In the genomic region with DNA sequence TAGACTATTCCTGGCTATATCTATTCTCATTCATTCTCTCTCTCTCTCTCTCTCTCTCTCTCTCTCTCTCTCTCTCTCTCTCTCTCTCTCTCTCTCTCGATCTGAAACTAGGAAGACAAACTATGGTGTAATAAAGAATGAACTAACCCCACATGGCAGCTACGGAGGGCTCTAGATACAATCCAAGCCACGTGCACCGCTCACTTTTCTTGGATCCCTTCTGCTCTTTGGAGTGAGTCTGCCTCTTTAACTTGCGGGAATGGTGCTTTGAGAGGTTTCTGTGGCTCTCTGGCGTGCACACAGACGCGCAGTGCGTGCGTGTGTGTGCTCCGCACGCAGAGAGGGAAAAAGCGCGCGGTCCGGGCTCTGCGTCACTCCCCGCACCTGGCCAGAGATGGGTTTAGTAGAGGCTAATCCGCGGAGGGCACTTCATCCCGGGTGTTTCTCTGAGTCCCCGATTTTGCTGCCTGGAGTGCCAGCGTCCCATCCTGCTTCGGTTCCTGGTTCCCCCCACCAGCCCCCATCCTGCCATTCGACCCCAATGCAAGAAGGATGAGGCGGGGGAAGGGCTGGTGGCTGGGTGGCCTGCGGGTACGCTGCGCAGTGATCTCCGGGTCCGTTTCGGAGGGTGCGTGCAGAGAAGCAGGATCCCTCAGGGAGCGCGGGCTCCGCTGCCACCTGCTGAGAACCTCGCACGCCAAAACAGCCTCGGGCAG, we compare ENCODE assay signal across 8 mouse cellular contexts. TPM values are rescaled to one million over a fixed set of nuclear protein-coding genes. Genes with fewer than 3 reads are reported as not detected.
DNase-seq lines count a peak whose midpoint lies in the region; ATAC-seq and TF ChIP-seq lines count a peak whose summit lies in the region.

No protein-coding gene starts in this region.

- H3K9ac ChIP-seq in MEL (ENCODE audit: control insufficient read depth, low read depth, low read length, poor library complexity, severe bottlenecking): peak overlapping the region; percentile 90
- H3K9ac ChIP-seq in intestine, postnatal 0 days (ENCODE audit: low read depth, low read length): peak overlapping the region; percentile 54
- H3K9ac ChIP-seq in liver, embryonic 15.5 days: peak overlapping the region; percentile 65

- no peaks in the 10 kb centered on the region for H3K36me3 ChIP-seq in heart, embryonic 10.5 days
- H3K36me3 ChIP-seq in MEL (ENCODE audit: control insufficient read depth in 1 of 2, insufficient read depth in 2 of 2, low read length in 2 of 2): peaks cover 0 to 26% of the 10 kb centered on the region in 2 experiments; a peak in 2 of 4 replicates
- H3K36me3 ChIP-seq in forebrain, embryonic 10.5 days (replicated peaks): no peaks in the 10 kb centered on the region
- no peaks in the 10 kb centered on the region for H3K36me3 ChIP-seq in intestine, postnatal 0 days (ENCODE audit: control insufficient read depth, insufficient read depth)
- H3K36me3 ChIP-seq in liver, embryonic 15.5 days (replicated peaks): no peaks in the 10 kb centered on the region

- H3K27ac ChIP-seq in heart, embryonic 10.5 days: peak overlapping the region; percentile 87
- H3K27ac ChIP-seq in MEL (ENCODE audit: control insufficient read depth, low read depth, low read length): peak overlapping the region; percentile 49
- peak overlapping the region; percentile 85 for H3K27ac ChIP-seq in forebrain, embryonic 10.5 days
- H3K27ac ChIP-seq in intestine, postnatal 0 days (ENCODE audit: low read depth, low read length): no peak overlapping the region
- 0 out of 2 replicates have a peak overlapping the region, but pooled peaks have one; percentile 57 for H3K27ac ChIP-seq in liver, embryonic 15.5 days (replicated peaks)

- under 1% methylated on average over 39 of the region's 39 CpGs for WGBS in heart, embryonic 10.5 days
- under 1% methylated on average over 39 of the region's 39 CpGs for WGBS in forebrain, embryonic 10.5 days
- 1% methylated on average over 38 of the region's 39 CpGs for WGBS in intestine, postnatal 0 days
- 1% methylated on average over 39 of the region's 39 CpGs for WGBS in liver, embryonic 15.5 days (ENCODE audit: insufficient replicate concordance)

- peaks cover 63% of the 10 kb centered on the region for H3K4me1 ChIP-seq in heart, embryonic 10.5 days
- peaks cover 16 to 41% of the 10 kb centered on the region in 2 experiments for H3K4me1 ChIP-seq in MEL (ENCODE audit: control insufficient read depth in 1 of 2, insufficient read depth in 2 of 2, low read length in 2 of 2)
- H3K4me1 ChIP-seq in forebrain, embryonic 10.5 days: peaks cover 34% of the 10 kb centered on the region
- no peaks in the 10 kb centered on the region for H3K4me1 ChIP-seq in intestine, postnatal 0 days (replicated peaks; ENCODE audit: control insufficient read depth, insufficient read depth, low read length)
- peaks cover 71% of the 10 kb centered on the region for H3K4me1 ChIP-seq in liver, embryonic 15.5 days (replicated peaks)

- H3K79me2 ChIP-seq in MEL (ENCODE audit: control insufficient read depth, insufficient read depth, low read length, poor library complexity): peaks cover 16% of the 10 kb centered on the region

- ATAC-seq in intestine, postnatal 0 days: peak; percentile 23
- no peak for ATAC-seq in liver, embryonic 15.5 days (ENCODE audit: insufficient read depth)

- TF ChIP-seq EP300 in MEL (IDR thresholded peaks at IDR 0.05; ENCODE audit: low read depth in 1 of 2, low read length in 2 of 2): no peak

- DNase-seq in heart, embryonic 10.5 days (ENCODE audit: low spot score): no peak
- no peak for DNase-seq in heart, postnatal 4 days
- peak; percentile 76 for DNase-seq in MEL (ENCODE audit: low read depth, low spot score)
- DNase-seq in forebrain, embryonic 10.5 days (ENCODE audit: extremely low spot score, low spot score): peak; percentile 55
- peak; percentile 28 for DNase-seq in retina, postnatal 7 days (ENCODE audit: low read depth, low spot score)
- DNase-seq in urinary bladder, postnatal 4 days (ENCODE audit: low spot score in 2 of 2): no peak

- H3K4me3 ChIP-seq in heart, embryonic 10.5 days: peak overlapping the region; percentile 83
- peak overlapping the region; percentile 95 to 96 for H3K4me3 ChIP-seq in MEL (ENCODE audit: control insufficient read depth in 1 of 2, insufficient read depth in 1 of 2, low read depth in 2 of 2, low read length in 2 of 2)
- H3K4me3 ChIP-seq in forebrain, embryonic 10.5 days: peak overlapping the region; percentile 81
- peak overlapping the region; percentile 70 for H3K4me3 ChIP-seq in intestine, postnatal 0 days (ENCODE audit: low read depth, low read length)
- H3K4me3 ChIP-seq in liver, embryonic 15.5 days (replicated peaks): peak overlapping the region; percentile 69

- H3K4me2 ChIP-seq in intestine, postnatal 0 days (replicated peaks; ENCODE audit: low read depth): peak overlapping the region; percentile 100
- peak overlapping the region; percentile 99 for H3K4me2 ChIP-seq in liver, embryonic 15.5 days

- peaks cover 29% of the 10 kb centered on the region for H3K27me3 ChIP-seq in heart, embryonic 10.5 days (ENCODE audit: insufficient read depth, poor library complexity, severe bottlenecking)
- no peaks in the 10 kb centered on the region for H3K27me3 ChIP-seq in MEL (ENCODE audit: control insufficient read depth in 1 of 2, insufficient read depth in 2 of 2, low read length in 2 of 2)
- H3K27me3 ChIP-seq in forebrain, embryonic 10.5 days (ENCODE audit: poor library complexity, severe bottlenecking): peaks cover 62% of the 10 kb centered on the region
- H3K27me3 ChIP-seq in intestine, postnatal 0 days (replicated peaks; ENCODE audit: control insufficient read depth, insufficient read depth, low read length): peaks cover 2% of the 10 kb centered on the region; the same call in 1 of the 2 replicates
- H3K27me3 ChIP-seq in liver, embryonic 15.5 days: peaks cover 18% of the 10 kb centered on the region

- H3K9me3 ChIP-seq in heart, embryonic 10.5 days: no peaks in the 10 kb centered on the region
- H3K9me3 ChIP-seq in MEL (replicated peaks; ENCODE audit: insufficient read depth, low read length): no peaks in the 10 kb centered on the region
- no peaks in the 10 kb centered on the region for H3K9me3 ChIP-seq in forebrain, embryonic 10.5 days
- H3K9me3 ChIP-seq in intestine, postnatal 0 days (ENCODE audit: control insufficient read depth): no peaks in the 10 kb centered on the region
- H3K9me3 ChIP-seq in liver, embryonic 15.5 days (replicated peaks): no peaks in the 10 kb centered on the region

- peak in 1 of 2 experiments; percentile 31; a peak in 1 of 4 replicates for TF ChIP-seq POLR2A in MEL (IDR thresholded peaks at IDR 0.05; ENCODE audit: control insufficient read depth in 1 of 2, insufficient read depth in 1 of 2, low read depth in 1 of 2, low read length in 2 of 2, poor library complexity in 1 of 2)

- TF ChIP-seq RAD21 in MEL (IDR thresholded peaks at IDR 0.05; ENCODE audit: low read depth, low read length): no peak

- TF ChIP-seq CTCF in MEL (IDR thresholded peaks at IDR 0.05 in 2 of 3, conservative IDR thresholded peaks at IDR 0.05 in 1 of 3; ENCODE audit: control insufficient read depth in 1 of 3, insufficient read depth in 1 of 3, low read depth in 2 of 3, low read length in 3 of 3, poor library complexity in 1 of 3, severe bottlenecking in 1 of 3): no peak
- no peak for TF ChIP-seq CTCF in intestine, postnatal 0 days (IDR thresholded peaks at IDR 0.05; ENCODE audit: low read depth)

TF ChIP-seq in MEL, 35 proteins besides CTCF, POLR2A, EP300 and RAD21 (continues in another document):
- no peak for TF ChIP-seq MAZ (IDR thresholded peaks at IDR 0.05; ENCODE audit: low read depth, low read length)
- no peak for TF ChIP-seq CHD2 (IDR thresholded peaks at IDR 0.05; ENCODE audit: low read length)
- TF ChIP-seq NELFE (IDR thresholded peaks at IDR 0.05; ENCODE audit: low read depth, low read length): peak; percentile 32
- no peak for TF ChIP-seq USF1 (IDR thresholded peaks at IDR 0.05; ENCODE audit: low read depth, low read length)
- no peak for TF ChIP-seq MEF2A (IDR thresholded peaks at IDR 0.05; ENCODE audit: extremely low read depth, insufficient replicate concordance, low read depth, low read length, poor library complexity, severe bottlenecking)
- no peak for TF ChIP-seq ZMIZ1 (IDR thresholded peaks at IDR 0.05; ENCODE audit: low read depth, low read length)
- peak; percentile 32; the same call in 1 of the 2 replicates for TF ChIP-seq BHLHE40 (IDR thresholded peaks at IDR 0.05; ENCODE audit: borderline replicate concordance, low read depth, low read length)
- no peak for TF ChIP-seq POLR2AphosphoS2 (IDR thresholded peaks at IDR 0.05; ENCODE audit: low read length)
- no peak for TF ChIP-seq NRF1 (IDR thresholded peaks at IDR 0.05; ENCODE audit: insufficient read depth, low read depth, low read length, poor library complexity, severe bottlenecking)
- peak; percentile 90 for TF ChIP-seq JUND (IDR thresholded peaks at IDR 0.05; ENCODE audit: low read depth, low read length)
- no peak for TF ChIP-seq SMC3 (IDR thresholded peaks at IDR 0.05; ENCODE audit: low read depth, low read length)
- no peak for TF ChIP-seq KAT2A (conservative IDR thresholded peaks at IDR 0.05; ENCODE audit: low read depth, low read length)
- peak; percentile 70 for TF ChIP-seq MXI1 (IDR thresholded peaks at IDR 0.05; ENCODE audit: low read depth, low read length)
- no peak for TF ChIP-seq MAFK (IDR thresholded peaks at IDR 0.05; ENCODE audit: borderline replicate concordance, low read depth, low read length)
- TF ChIP-seq USF2 (IDR thresholded peaks at IDR 0.05; ENCODE audit: borderline replicate concordance in 1 of 2, insufficient read depth in 1 of 2, low read depth in 1 of 2, low read length in 2 of 2): no peak
- no peak for TF ChIP-seq MYB (IDR thresholded peaks at IDR 0.05; ENCODE audit: low read depth, low read length)
- no peak for TF ChIP-seq ZNF384 (IDR thresholded peaks at IDR 0.05; ENCODE audit: low read depth, low read length)
- TF ChIP-seq TCF12 (IDR thresholded peaks at IDR 0.05; ENCODE audit: low read depth, low read length): no peak
- no peak for TF ChIP-seq POLR2AphosphoS5 (IDR thresholded peaks at IDR 0.05; ENCODE audit: borderline replicate concordance, low read depth, low read length)
- no peak for TF ChIP-seq ETS1 (IDR thresholded peaks at IDR 0.05; ENCODE audit: low read depth, low read length)

RNA-seq across cellular contexts. Expression of a gene that starts 3.1 kb away (rescaled TPM):
- 38.3 and 44.2 TPM in 2 replicates for polyA plus RNA-seq in heart, embryonic 10.5 days (2016; fragmentation: Nextera tagmentation; extraction: Ambion mirVana)
- total RNA-seq in heart, postnatal 4 days (2021): 10 to 100 TPM; 55.5 to 58.6 TPM
- total RNA-seq in MEL (2012; rRNA removed): 22.5 and 24.6 TPM in 2 replicates
- polyA plus RNA-seq in MEL (2012; ENCODE audit: insufficient read depth in 1 of 2, insufficient read length in 2 of 2, low read depth in 1 of 2, low replicate concordance in 2 of 2, missing spikeins in 1 of 2): 10 to 100 TPM in 1 of 2 experiments, not detected in 1; 24.4 TPM
- polyA plus RNA-seq in forebrain, embryonic 10.5 days (2016; fragmentation: Nextera tagmentation; extraction: Ambion mirVana): 29.0 and 30.7 TPM in 2 replicates
- 59.4 and 64.3 TPM in 2 replicates for polyA plus RNA-seq in intestine, postnatal 0 days (2015; fragmentation: Nextera tagmentation; extraction: Ambion mirVana)
- polyA plus RNA-seq in liver, embryonic 15.5 days (2015; fragmentation: Nextera tagmentation; extraction: Ambion mirVana): 5.7 and 6.3 TPM in 2 replicates

Comparison
In these comparisons a context has a peak if more than half of its experiments do, and no peak if none do; other contexts are left out.
1. DNase-seq: peak in MEL (single experiment), forebrain, embryonic 10.5 days (single experiment) and retina, postnatal 7 days (single experiment); none in heart, embryonic 10.5 days (single experiment), heart, postnatal 4 days (single experiment) and urinary bladder, postnatal 4 days (0 of 2).
2. Peak in every context shown above with its lines, with median percentiles within 50 percentile points of each other: H3K4me3 ChIP-seq and H3K9ac ChIP-seq.